Mouse (Mus musculus) midbrain, embryonic 13.5 days (tissue): Measurements from ENCODE around the gene Hes7. TPM values are rescaled to one million over a fixed set of nuclear protein-coding genes. Genes with fewer than 3 reads are reported as not detected.
"Not testable (repeated sequence)": the region's sequence is repeated elsewhere in the genome, so short reads cannot be mapped to it uniquely, and the experiment has no call there.

Source experiments
- ATAC-seq: fragments of 200-750 bp; cut with Nextera tagmentation; 2 replicates; pipeline ENCODE4 v1.8.0; 2017; ENCODE audit warnings: mild to moderate bottlenecking, moderate TSS enrichment, moderate library complexity
- H3K27ac ChIP-seq: fragments of 300-500 bp; sonication (generic); 2 replicates; pipeline ENCODE4 v1.5.1; 2015; ENCODE audit warnings: inconsistent platforms, mild to moderate bottlenecking, moderate library complexity
- H3K27me3 ChIP-seq: fragments of 300-500 bp; sonication (generic); 2 replicates; pipeline ENCODE4 v1.6.1; 2015; ENCODE audit warnings: mild to moderate bottlenecking, inconsistent platforms
- H3K36me3 ChIP-seq: fragments of 300-500 bp; sonication (generic); 2 replicates; pipeline ENCODE4 v1.6.1; 2015; ENCODE audit warnings: mild to moderate bottlenecking, inconsistent platforms
- H3K4me1 ChIP-seq: fragments of 300-500 bp; sonication (generic); replicated peaks from 2 replicates; pipeline ENCODE4 v1.6.1; 2015; ENCODE audit warnings: inconsistent platforms
- H3K4me2 ChIP-seq: fragments of 300-500 bp; sonication (generic); replicated peaks from 2 replicates; pipeline ENCODE4 v1.6.1; 2015; ENCODE audit warnings: moderate library complexity, mild to moderate bottlenecking, inconsistent platforms
- H3K4me3 ChIP-seq: fragments of 300-500 bp; sonication (generic); replicated peaks from 2 replicates; pipeline ENCODE4 v1.5.1; 2015; ENCODE audit warnings: mild to moderate bottlenecking, inconsistent platforms
- H3K9ac ChIP-seq: fragments of 300-500 bp; sonication (generic); replicated peaks from 2 replicates; pipeline ENCODE4 v1.6.1; 2015; ENCODE audit warnings: mild to moderate bottlenecking, inconsistent platforms
- H3K9me3 ChIP-seq: fragments of 300-500 bp; sonication (generic); 2 replicates; pipeline ENCODE4 v1.6.1; 2016; ENCODE audit warnings: mild to moderate bottlenecking, inconsistent platforms
- WGBS: fragments of 180-500 bp; shearing (Covaris S2); methylation state at CpG from one replicate; pipeline ENCODE4 v1.1.7; 2015; 5-methylcytosine and 5-hydroxymethylcytosine counted together
- polyA plus RNA-seq: library from polyadenylated mRNA; unstranded; fragments of >200 nt; fragmentation: Nextera tagmentation; extraction: Ambion mirVana; gene quantifications from 2 replicates; pipeline ENCODE4 v1.2.1, GENCODE M21; 2015

Hes7 gene
- polyA plus RNA-seq, 1 experiment from 2014 or later, result 0.26 TPM

GRCm38 (mm10) chr11:69089616-69090290 is 30.5 kb upstream of the Hes7 start:
- no peak for ATAC-seq
- 88% methylated on average over 12 of the region's 12 CpGs for WGBS
- Histone ChIP-seq H3K27me3 (no peaks in the 10 kb centered on the region), H3K4me2 (peak overlapping the region; percentile 94), H3K4me3 (peak overlapping the region; percentile 97), H3K4me1 (peaks cover 55% of the 10 kb centered on the region), H3K27ac (no peak overlapping the region), H3K36me3 (peaks cover 29% of the 10 kb centered on the region), H3K9ac (peak overlapping the region; percentile 97), H3K9me3 (no peaks in the 10 kb centered on the region)

- Histone ChIP-seq H3K9me3 (no peaks in the 10 kb centered on the region), H3K27me3 (no peaks in the 10 kb centered on the region), H3K9ac (peak overlapping the region; percentile 97; the same call in 1 of the 2 replicates), H3K4me2 (peak overlapping the region; percentile 94), H3K27ac (no peak overlapping the region), H3K36me3 (peaks cover 29% of the 10 kb centered on the region), H3K4me3 (0 out of 2 replicates have a peak overlapping the region, but pooled peaks have one; percentile 97), H3K4me1 (peaks cover 58% of the 10 kb centered on the region)
- no peak for ATAC-seq
- WGBS, result 68% methylated on average over 6 of the region's 6 CpGs
Measured at GRCm38 (mm10) chr11:69090367-69090766, 29.8 kb upstream of the Hes7 start.

GRCm38 (mm10) chr11:69091566-69092385 is 28.4 kb upstream of the Hes7 start:
- H3K27me3 ChIP-seq, result no peaks in the 10 kb centered on the region
- peaks cover 71% of the 10 kb centered on the region for H3K4me1 ChIP-seq
- no peak overlapping the region for H3K4me2 ChIP-seq
- H3K4me3 ChIP-seq, result no peak overlapping the region
- no peak overlapping the region for H3K9ac ChIP-seq
- no peak overlapping the region for H3K27ac ChIP-seq
- no peak for ATAC-seq
- no peaks in the 10 kb centered on the region for H3K9me3 ChIP-seq
- WGBS, result 69% methylated on average over 7 of the region's 7 CpGs
- H3K36me3 ChIP-seq, result peaks cover 29% of the 10 kb centered on the region

GRCm38 (mm10) chr11:69092386-69092751 is 27.8 kb upstream of the Hes7 start:
- no peak overlapping the region for H3K9ac ChIP-seq
- whole genome bisulfite sequencing, result 6% methylated on average over 3 of the region's 3 CpGs
- H3K4me1 ChIP-seq, result peaks cover 72% of the 10 kb centered on the region

GRCm38 (mm10) chr11:69092871-69093270 is 27.3 kb upstream of the Hes7 start:
- Histone ChIP-seq H3K27ac (no peak overlapping the region), H3K9ac (no peak overlapping the region), H3K4me2 (no peak overlapping the region), H3K36me3 (peaks cover 29% of the 10 kb centered on the region), H3K27me3 (no peaks in the 10 kb centered on the region), H3K4me1 (peaks cover 72% of the 10 kb centered on the region), H3K9me3 (no peaks in the 10 kb centered on the region), H3K4me3 (no peak overlapping the region; the same call in 1 of the 2 replicates)
- no peak for ATAC-seq
- 90% methylated on average over 4 of the region's 4 CpGs for WGBS

More at GRCm38 (mm10) chr11:69092386-69092751, 27.8 kb upstream of the Hes7 start:
- Histone ChIP-seq H3K4me3 (no peak overlapping the region; the same call in 1 of the 2 replicates), H3K4me2 (no peak overlapping the region), H3K9me3 (no peaks in the 10 kb centered on the region), H3K36me3 (peaks cover 29% of the 10 kb centered on the region), H3K27ac (no peak overlapping the region), H3K27me3 (no peaks in the 10 kb centered on the region)
- ATAC-seq, result no peak

- not testable (repeated sequence) for H3K9me3 ChIP-seq, H3K27me3 ChIP-seq, H3K9ac ChIP-seq, H3K4me3 ChIP-seq, ATAC-seq, H3K4me2 ChIP-seq
- peaks cover 29% of the 10 kb centered on the region for H3K36me3 ChIP-seq
- peaks cover 79% of the 10 kb centered on the region for H3K4me1 ChIP-seq
- 92% methylated on average over 7 of the region's 7 CpGs for WGBS
- peak overlapping the region; percentile 78; the same call in 1 of the 2 replicates for H3K27ac ChIP-seq
Measured at GRCm38 (mm10) chr11:69093856-69094255, 26.3 kb upstream of the Hes7 start.

GRCm38 (mm10) chr11:69094697-69095429 is 25.3 kb upstream of the Hes7 start, which contains the start of gene Per1:
Gene Per1 (plus strand): TSS chr11:69095217.
- Histone ChIP-seq H3K9me3 (no peaks in the 10 kb centered on the region), H3K4me2 (peak within 1 kb of the TSS; percentile 93), H3K4me1 (peaks cover 80% of the 10 kb centered on the region), H3K27ac (peak within 1 kb of the TSS; percentile 78), H3K4me3 (peak within 1 kb of the TSS; percentile 47), H3K9ac (peak within 1 kb of the TSS; percentile 61), H3K36me3 (peaks cover 26% of the 10 kb centered on the region), H3K27me3 (no peaks in the 10 kb centered on the region)
- under 1% methylated on average over 37 of the region's 37 CpGs for WGBS
- peak; percentile 93 for ATAC-seq

- Histone ChIP-seq H3K4me1 (peaks cover 80% of the 10 kb centered on the region), H3K4me2 (peak overlapping the region; percentile 93), H3K27ac (peak overlapping the region; percentile 69), H3K36me3 (peaks cover 19% of the 10 kb centered on the region), H3K9ac (peak overlapping the region; percentile 61), H3K27me3 (no peaks in the 10 kb centered on the region), H3K4me3 (peak overlapping the region; percentile 47), H3K9me3 (no peaks in the 10 kb centered on the region)
- WGBS, result 3% methylated on average over 27 of the region's 27 CpGs
- no peak for ATAC-seq
Measured at GRCm38 (mm10) chr11:69095511-69096231, 24.5 kb upstream of the Hes7 start.

- WGBS, result 18% methylated on average over 9 of the region's 9 CpGs
- H3K4me3 ChIP-seq, result peak overlapping the region; percentile 47
- no peak for ATAC-seq
- H3K9ac ChIP-seq, result peak overlapping the region; percentile 59
- peak overlapping the region; percentile 93 for H3K4me2 ChIP-seq
- no peaks in the 10 kb centered on the region for H3K27me3 ChIP-seq
- peaks cover 21% of the 10 kb centered on the region for H3K36me3 ChIP-seq
- peak overlapping the region; percentile 81; the same call in 1 of the 2 replicates for H3K27ac ChIP-seq
- peaks cover 76% of the 10 kb centered on the region for H3K4me1 ChIP-seq
- H3K9me3 ChIP-seq, result no peaks in the 10 kb centered on the region
Measured at GRCm38 (mm10) chr11:69096360-69096986, 23.7 kb upstream of the Hes7 start.

- H3K4me2 ChIP-seq, result peak overlapping the region; percentile 93
- ATAC-seq, result no peak
- peak overlapping the region; percentile 59 for H3K9ac ChIP-seq
- H3K4me1 ChIP-seq, result peaks cover 70% of the 10 kb centered on the region
- 1% methylated on average over 29 of the region's 29 CpGs for WGBS
- H3K27ac ChIP-seq, result peak overlapping the region; percentile 81
- peak overlapping the region; percentile 27 for H3K4me3 ChIP-seq
- H3K9me3 ChIP-seq, result no peaks in the 10 kb centered on the region
- H3K27me3 ChIP-seq, result no peaks in the 10 kb centered on the region
- peaks cover 22% of the 10 kb centered on the region for H3K36me3 ChIP-seq
Measured at GRCm38 (mm10) chr11:69096987-69097900, 23.0 kb upstream of the Hes7 start.
